Mouse (Mus musculus): ENCODE results near the gene Mettl21e. TPM values are rescaled to one million over a fixed set of nuclear protein-coding genes. Genes with fewer than 3 reads are reported as not detected.

Mettl21e gene
- total RNA-seq, 2 experiments from 2014 or later = not detected

Other genes with a start within 250 kb of the Mettl21e start
- 0.94 TPM in 1 of 2 replicates, not detected in the other for gene Mettl21c, start 198.9 kb downstream of the Mettl21e start, total RNA-seq (2014; fragmentation: Nextera tagmentation)
- gene Mettl21c, start 198.9 kb downstream of the Mettl21e start, total RNA-seq (2017) = not detected in 2 replicates
- 0.15 and 0.19 TPM in 2 replicates for gene Gm8251, start 157.0 kb downstream of the Mettl21e start, total RNA-seq (2014; fragmentation: Nextera tagmentation)
- gene Gm8251, start 157.0 kb downstream of the Mettl21e start, total RNA-seq (2017) = 0.05 and 0.30 TPM in 2 replicates
- 64.6 and 67.6 TPM in 2 replicates for gene Tex30, start 116.5 kb downstream of the Mettl21e start, total RNA-seq (2014; fragmentation: Nextera tagmentation)
- 51.4 and 74.2 TPM in 2 replicates for gene Tex30, start 116.5 kb downstream of the Mettl21e start, total RNA-seq (2017)
- gene Kdelc1, start 100.2 kb downstream of the Mettl21e start, total RNA-seq (2014; fragmentation: Nextera tagmentation) = 38.3 and 40.7 TPM in 2 replicates
- 33.4 and 35.5 TPM in 2 replicates for gene Kdelc1, start 100.2 kb downstream of the Mettl21e start, total RNA-seq (2017)
- gene Bivm, start 100.0 kb downstream of the Mettl21e start, total RNA-seq (2014; fragmentation: Nextera tagmentation) = 11.5 and 17.5 TPM in 2 replicates
- gene Bivm, start 100.0 kb downstream of the Mettl21e start, total RNA-seq (2017) = 7.0 and 10.6 TPM in 2 replicates
- gene Ercc5, start 71.2 kb downstream of the Mettl21e start, total RNA-seq (2014; fragmentation: Nextera tagmentation) = 7.8 and 11.2 TPM in 2 replicates
- 4.8 and 7.9 TPM in 2 replicates for gene Ercc5, start 71.2 kb downstream of the Mettl21e start, total RNA-seq (2017)

All from granulocyte monocyte progenitor cell, adult 5-6 weeks (primary cell).